Mouse (Mus musculus) midbrain, embryonic 16.5 days (tissue): Measurements from ENCODE around the gene Efna1. TPM values are rescaled to one million over a fixed set of nuclear protein-coding genes. Genes with fewer than 3 reads are reported as not detected.

ENCODE experiments used
- ATAC-seq: fragments of 200-750 bp; cut with Nextera tagmentation; 2 replicates; pipeline ENCODE4 v1.8.0; 2017; ENCODE audit warnings: moderate TSS enrichment
- H3K27ac ChIP-seq: fragments of 300-500 bp; sonication (generic); 2 replicates; pipeline ENCODE4 v1.5.1; 2014; ENCODE audit warnings: mild to moderate bottlenecking, low read length, mixed read lengths
- H3K27me3 ChIP-seq: fragments of 300-500 bp; sonication (generic); 2 replicates; pipeline ENCODE4 v1.6.1; 2014; ENCODE audit warnings: low read depth, low read length, mixed read lengths; ENCODE audit not compliant: control insufficient read depth, insufficient read depth
- H3K36me3 ChIP-seq: fragments of 300-500 bp; sonication (generic); 2 replicates; pipeline ENCODE4 v1.6.1; 2014; ENCODE audit warnings: mild to moderate bottlenecking, low read length, moderate library complexity, mixed read lengths; ENCODE audit not compliant: control insufficient read depth, insufficient read depth
- H3K4me1 ChIP-seq: fragments of 300-500 bp; sonication (generic); 2 replicates; pipeline ENCODE4 v1.6.1; 2014; ENCODE audit warnings: mild to moderate bottlenecking, low read length, mixed read lengths; ENCODE audit not compliant: control insufficient read depth, insufficient read depth
- H3K4me2 ChIP-seq: fragments of 300-500 bp; sonication (generic); 2 replicates; pipeline ENCODE4 v1.6.1; 2014; ENCODE audit warnings: mild to moderate bottlenecking, low read length, mixed read lengths
- H3K4me3 ChIP-seq: fragments of 300-500 bp; sonication (generic); 2 replicates; pipeline ENCODE4 v1.5.1; 2014; ENCODE audit warnings: low read depth, mild to moderate bottlenecking, low read length, moderate library complexity, mixed read lengths
- H3K9ac ChIP-seq: fragments of 300-500 bp; sonication (generic); 2 replicates; pipeline ENCODE4 v1.6.1; 2014; ENCODE audit warnings: low read depth, low read length, mixed read lengths
- H3K9me3 ChIP-seq: fragments of 300-500 bp; sonication (generic); replicated peaks from 2 replicates; pipeline ENCODE4 v1.6.1; 2014; ENCODE audit warnings: mild to moderate bottlenecking, low read length, mixed read lengths; ENCODE audit not compliant: control insufficient read depth, poor library complexity, severe bottlenecking
- WGBS: fragments of 180-500 bp; shearing (Covaris S2); extraction: QIAGEN DNeasy Blood & Tissue Kit; methylation state at CpG from one replicate; pipeline ENCODE4 v1.1.7; 2014; 5-methylcytosine and 5-hydroxymethylcytosine counted together
- polyA plus RNA-seq: library from polyadenylated mRNA; unstranded; fragments of >200 nt; fragmentation: Nextera tagmentation; extraction: Ambion mirVana; gene quantifications from 2 replicates; pipeline ENCODE4 v1.2.1, GENCODE M21; 2015

Gene Efna1
- polyA plus RNA-seq, 1 experiment from 2014 or later: 6.8 TPM

GRCm38 (mm10) chr3:89300071-89300470 is 19.1 kb upstream of the Efna1 start:
- WGBS: 70% methylated on average over 1 of the region's 1 CpGs
- peak overlapping the region; percentile 48 for H3K4me2 ChIP-seq
- ATAC-seq: no peak
- H3K9ac ChIP-seq: no peak overlapping the region
- H3K36me3 ChIP-seq: no peaks in the 10 kb centered on the region
- peaks cover 3% of the 10 kb centered on the region; the same call in 1 of the 2 replicates for H3K27me3 ChIP-seq
- no peak overlapping the region for H3K27ac ChIP-seq
- no peaks in the 10 kb centered on the region for H3K9me3 ChIP-seq
- no peak overlapping the region; the same call in 1 of the 2 replicates for H3K4me3 ChIP-seq
- H3K4me1 ChIP-seq: peaks cover 8% of the 10 kb centered on the region; the same call in 1 of the 2 replicates

- H3K4me3 ChIP-seq: peak overlapping the region; percentile 11; the same call in 1 of the 2 replicates
- ATAC-seq: peak; percentile 32; the same call in 1 of the 2 replicates
- peaks cover 8% of the 10 kb centered on the region; the same call in 1 of the 2 replicates for H3K4me1 ChIP-seq
- peak overlapping the region; percentile 48 for H3K4me2 ChIP-seq
- peak overlapping the region; percentile 7; the same call in 1 of the 2 replicates for H3K9ac ChIP-seq
- H3K27ac ChIP-seq: no peak overlapping the region
- no peaks in the 10 kb centered on the region for H3K36me3 ChIP-seq
- H3K9me3 ChIP-seq: no peaks in the 10 kb centered on the region
- H3K27me3 ChIP-seq: peaks cover 3% of the 10 kb centered on the region; the same call in 1 of the 2 replicates
- WGBS: 4% methylated on average over 14 of the region's 14 CpGs
Observed at GRCm38 (mm10) chr3:89299499-89299898, 18.6 kb upstream of the Efna1 start.

- no peak for ATAC-seq
- Histone ChIP-seq H3K4me2 (no peak overlapping the region), H3K4me1 (peaks cover 8% of the 10 kb centered on the region; the same call in 1 of the 2 replicates), H3K27me3 (peaks cover 3% of the 10 kb centered on the region; the same call in 1 of the 2 replicates), H3K9ac (no peak overlapping the region), H3K9me3 (no peaks in the 10 kb centered on the region), H3K27ac (no peak overlapping the region), H3K36me3 (no peaks in the 10 kb centered on the region), H3K4me3 (no peak overlapping the region)
- WGBS: 80% methylated on average over 6 of the region's 6 CpGs
Observed at GRCm38 (mm10) chr3:89298908-89299307, 18.0 kb upstream of the Efna1 start.

- 78% methylated on average over 11 of the region's 11 CpGs for WGBS
- peaks cover 8% of the 10 kb centered on the region; the same call in 1 of the 2 replicates for H3K4me1 ChIP-seq
- no peak overlapping the region for H3K4me2 ChIP-seq
- H3K27me3 ChIP-seq: peaks cover 3% of the 10 kb centered on the region; the same call in 1 of the 2 replicates
- H3K27ac ChIP-seq: no peak overlapping the region
- ATAC-seq: no peak
- no peak overlapping the region for H3K9ac ChIP-seq
- H3K4me3 ChIP-seq: no peak overlapping the region
- no peaks in the 10 kb centered on the region for H3K36me3 ChIP-seq
- no peaks in the 10 kb centered on the region for H3K9me3 ChIP-seq
Observed at GRCm38 (mm10) chr3:89296761-89297396, 15.9 kb upstream of the Efna1 start.

GRCm38 (mm10) chr3:89295685-89296230 is 14.8 kb upstream of the Efna1 start:
- H3K9me3 ChIP-seq: no peaks in the 10 kb centered on the region
- WGBS: 77% methylated on average over 8 of the region's 8 CpGs
- no peak overlapping the region for H3K4me2 ChIP-seq
- H3K27me3 ChIP-seq: peaks cover 3% of the 10 kb centered on the region; the same call in 1 of the 2 replicates
- peaks cover 8% of the 10 kb centered on the region; the same call in 1 of the 2 replicates for H3K4me1 ChIP-seq
- H3K9ac ChIP-seq: no peak overlapping the region
- H3K36me3 ChIP-seq: no peaks in the 10 kb centered on the region
- H3K4me3 ChIP-seq: no peak overlapping the region
- H3K27ac ChIP-seq: no peak overlapping the region
- ATAC-seq: no peak

- Histone ChIP-seq H3K4me2 (no peak overlapping the region), H3K27me3 (no peaks in the 10 kb centered on the region), H3K4me1 (no peaks in the 10 kb centered on the region), H3K4me3 (no peak overlapping the region), H3K9ac (no peak overlapping the region), H3K9me3 (no peaks in the 10 kb centered on the region), H3K36me3 (no peaks in the 10 kb centered on the region), H3K27ac (no peak overlapping the region)
- 76% methylated on average over 5 of the region's 5 CpGs for WGBS
- ATAC-seq: no peak
Observed at GRCm38 (mm10) chr3:89294195-89294594, 13.3 kb upstream of the Efna1 start.

GRCm38 (mm10) chr3:89293247-89293918 is 12.4 kb upstream of the Efna1 start:
- no peaks in the 10 kb centered on the region for H3K36me3 ChIP-seq
- no peaks in the 10 kb centered on the region for H3K4me1 ChIP-seq
- H3K27ac ChIP-seq: no peak overlapping the region
- no peak overlapping the region for H3K9ac ChIP-seq
- H3K4me3 ChIP-seq: no peak overlapping the region
- H3K4me2 ChIP-seq: no peak overlapping the region
- no peaks in the 10 kb centered on the region for H3K9me3 ChIP-seq
- WGBS: 93% methylated on average over 11 of the region's 11 CpGs
- H3K27me3 ChIP-seq: no peaks in the 10 kb centered on the region
- no peak for ATAC-seq

GRCm38 (mm10) chr3:89292303-89292702 is 11.4 kb upstream of the Efna1 start:
- 64% methylated on average over 5 of the region's 5 CpGs for WGBS
- no peaks in the 10 kb centered on the region for H3K9me3 ChIP-seq
- H3K9ac ChIP-seq: no peak overlapping the region
- ATAC-seq: no peak
- H3K36me3 ChIP-seq: no peaks in the 10 kb centered on the region
- H3K4me1 ChIP-seq: no peaks in the 10 kb centered on the region
- no peak overlapping the region for H3K27ac ChIP-seq
- H3K4me2 ChIP-seq: no peak overlapping the region
- no peaks in the 10 kb centered on the region for H3K27me3 ChIP-seq
- H3K4me3 ChIP-seq: no peak overlapping the region

- H3K4me2 ChIP-seq: no peak overlapping the region
- 80% methylated on average over 10 of the region's 10 CpGs for WGBS
- no peaks in the 10 kb centered on the region for H3K27me3 ChIP-seq
- no peaks in the 10 kb centered on the region for H3K36me3 ChIP-seq
- H3K9ac ChIP-seq: no peak overlapping the region
- ATAC-seq: no peak
- H3K27ac ChIP-seq: no peak overlapping the region
- no peak overlapping the region for H3K4me3 ChIP-seq
- H3K9me3 ChIP-seq: no peaks in the 10 kb centered on the region
- no peaks in the 10 kb centered on the region for H3K4me1 ChIP-seq
Observed at GRCm38 (mm10) chr3:89291874-89292273, 10.9 kb upstream of the Efna1 start.
